Mouse (Mus musculus) testis, adult 2 months (tissue): Measurements from ENCODE around the gene Mmel1.

Source experiments
- CTCF ChIP-seq: fragments of 200-500 bp; IDR thresholded peaks from 2 replicates; pipeline ENCODE4 v1.5.1; 2012; ENCODE audit warnings: low read depth, mild to moderate bottlenecking, inconsistent platforms, low read length, moderate library complexity; ENCODE audit not compliant: control insufficient read depth, insufficient read depth, insufficient replicate concordance
- POLR2A ChIP-seq: fragments of 200-500 bp; IDR thresholded peaks from 2 replicates; pipeline ENCODE4 v1.6.1; 2012; ENCODE audit warnings: low read depth, mild to moderate bottlenecking, inconsistent platforms, low read length, moderate library complexity; ENCODE audit not compliant: control insufficient read depth

- TF ChIP-seq POLR2A (no peak), CTCF (peak; percentile 30; the same call in 1 of the 2 replicates)
Observed at GRCm38 (mm10) chr4:154855721-154856479, 13.5 kb upstream of the Mmel1 start.
